Mouse (Mus musculus) midbrain, embryonic 16.5 days (tissue): Measurements from ENCODE around the gene Egln3. TPM values are rescaled to one million over a fixed set of nuclear protein-coding genes. Genes with fewer than 3 reads are reported as not detected.
A peak's percentile ranks its signal among the peaks of the same experiment; 100 is the strongest.

Experiments
- ATAC-seq: fragments of 200-750 bp; cut with Nextera tagmentation; 2 replicates; pipeline ENCODE4 v1.8.0; 2017; ENCODE audit warnings: moderate TSS enrichment
- H3K27ac ChIP-seq: fragments of 300-500 bp; sonication (generic); 2 replicates; pipeline ENCODE4 v1.5.1; 2014; ENCODE audit warnings: mild to moderate bottlenecking, low read length, mixed read lengths
- H3K27me3 ChIP-seq: fragments of 300-500 bp; sonication (generic); 2 replicates; pipeline ENCODE4 v1.6.1; 2014; ENCODE audit warnings: low read depth, low read length, mixed read lengths; ENCODE audit not compliant: control insufficient read depth, insufficient read depth
- H3K36me3 ChIP-seq: fragments of 300-500 bp; sonication (generic); 2 replicates; pipeline ENCODE4 v1.6.1; 2014; ENCODE audit warnings: mild to moderate bottlenecking, low read length, moderate library complexity, mixed read lengths; ENCODE audit not compliant: control insufficient read depth, insufficient read depth
- H3K4me1 ChIP-seq: fragments of 300-500 bp; sonication (generic); 2 replicates; pipeline ENCODE4 v1.6.1; 2014; ENCODE audit warnings: mild to moderate bottlenecking, low read length, mixed read lengths; ENCODE audit not compliant: control insufficient read depth, insufficient read depth
- H3K4me2 ChIP-seq: fragments of 300-500 bp; sonication (generic); 2 replicates; pipeline ENCODE4 v1.6.1; 2014; ENCODE audit warnings: mild to moderate bottlenecking, low read length, mixed read lengths
- H3K4me3 ChIP-seq: fragments of 300-500 bp; sonication (generic); 2 replicates; pipeline ENCODE4 v1.5.1; 2014; ENCODE audit warnings: low read depth, mild to moderate bottlenecking, low read length, moderate library complexity, mixed read lengths
- H3K9ac ChIP-seq: fragments of 300-500 bp; sonication (generic); 2 replicates; pipeline ENCODE4 v1.6.1; 2014; ENCODE audit warnings: low read depth, low read length, mixed read lengths
- H3K9me3 ChIP-seq: fragments of 300-500 bp; sonication (generic); replicated peaks from 2 replicates; pipeline ENCODE4 v1.6.1; 2014; ENCODE audit warnings: mild to moderate bottlenecking, low read length, mixed read lengths; ENCODE audit not compliant: control insufficient read depth, poor library complexity, severe bottlenecking
- WGBS: fragments of 180-500 bp; shearing (Covaris S2); extraction: QIAGEN DNeasy Blood & Tissue Kit; methylation state at CpG from one replicate; pipeline ENCODE4 v1.1.7; 2014; 5-methylcytosine and 5-hydroxymethylcytosine counted together
- polyA plus RNA-seq: library from polyadenylated mRNA; unstranded; fragments of >200 nt; fragmentation: Nextera tagmentation; extraction: Ambion mirVana; gene quantifications from 2 replicates; pipeline ENCODE4 v1.2.1, GENCODE M21; 2015

Egln3 gene
- polyA plus RNA-seq: 3.4 and 5.7 TPM in 2 replicates

DNA sequence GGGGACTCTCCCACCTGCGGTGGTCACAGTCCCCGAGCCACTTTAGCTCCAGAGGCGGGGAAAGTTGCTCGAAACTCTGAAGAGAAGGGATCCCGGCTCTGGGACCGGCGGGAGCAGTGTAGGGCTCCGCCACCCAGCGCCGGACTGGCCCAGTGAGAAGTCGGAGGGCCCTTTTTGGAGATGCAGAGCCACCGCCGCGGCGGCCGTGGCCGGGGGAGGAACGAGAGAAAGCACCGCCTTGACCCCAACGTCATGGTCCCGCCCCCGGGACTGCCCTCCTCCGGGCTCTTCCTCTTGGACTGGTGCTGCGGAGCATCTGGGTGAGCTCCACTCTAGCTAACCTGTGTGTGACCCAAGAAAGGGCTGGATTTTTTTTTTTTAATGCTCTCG is at the start of gene Egln3:
Gene Egln3, minus strand, starts transcription at position 205 of the 390 bp plus-strand sequence.
- Histone ChIP-seq H3K4me1 (peaks cover 16% of the 10 kb centered on the region), H3K9ac (peak within 1 kb of the TSS; percentile 73), H3K27me3 (peaks cover 10% of the 10 kb centered on the region), H3K4me2 (peak within 1 kb of the TSS; percentile 99), H3K27ac (0 out of 2 replicates have a peak within 1 kb of the TSS, but pooled peaks have one; percentile 7), H3K4me3 (peak within 1 kb of the TSS; percentile 52), H3K9me3 (no peaks in the 10 kb centered on the region), H3K36me3 (no peaks in the 10 kb centered on the region)
- peak; percentile 82 for ATAC-seq
- WGBS: under 1% methylated on average over 25 of the region's 25 CpGs

- no peak for ATAC-seq
- Histone ChIP-seq H3K4me2 (no peak overlapping the region), H3K4me1 (no peaks in the 10 kb centered on the region), H3K27ac (no peak overlapping the region), H3K9ac (no peak overlapping the region), H3K4me3 (no peak overlapping the region), H3K36me3 (no peaks in the 10 kb centered on the region), H3K27me3 (no peaks in the 10 kb centered on the region), H3K9me3 (no peaks in the 10 kb centered on the region)
- WGBS: 91% methylated on average over 4 of the region's 4 CpGs
These were observed 49.8 kb upstream of the Egln3 start for GRCm38 (mm10) chr12:54253449-54253848.

DNA sequence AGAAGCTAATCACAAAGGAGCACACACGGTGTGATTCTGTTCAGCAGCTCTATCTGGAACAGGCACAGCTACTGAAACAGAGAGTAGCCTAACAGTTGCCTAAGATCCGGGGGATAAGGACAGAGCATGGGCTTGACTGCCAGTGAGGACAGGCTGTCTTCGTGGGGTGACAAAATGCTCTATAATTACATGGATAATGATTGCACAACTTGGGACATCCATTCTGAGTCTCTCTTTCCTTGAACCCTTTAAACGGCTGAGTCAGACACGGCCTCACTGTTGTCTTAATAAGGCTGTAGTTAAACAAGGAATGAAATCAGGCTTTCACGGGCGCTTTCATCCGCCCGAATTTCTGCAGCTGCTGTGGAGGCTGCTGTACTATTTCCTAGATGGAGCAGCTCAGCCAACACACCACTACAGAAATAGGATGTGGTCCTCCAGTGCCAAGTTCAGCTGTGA is 48.3 kb upstream of the Egln3 start:
- WGBS: 83% methylated on average over 9 of the region's 9 CpGs

DNA sequence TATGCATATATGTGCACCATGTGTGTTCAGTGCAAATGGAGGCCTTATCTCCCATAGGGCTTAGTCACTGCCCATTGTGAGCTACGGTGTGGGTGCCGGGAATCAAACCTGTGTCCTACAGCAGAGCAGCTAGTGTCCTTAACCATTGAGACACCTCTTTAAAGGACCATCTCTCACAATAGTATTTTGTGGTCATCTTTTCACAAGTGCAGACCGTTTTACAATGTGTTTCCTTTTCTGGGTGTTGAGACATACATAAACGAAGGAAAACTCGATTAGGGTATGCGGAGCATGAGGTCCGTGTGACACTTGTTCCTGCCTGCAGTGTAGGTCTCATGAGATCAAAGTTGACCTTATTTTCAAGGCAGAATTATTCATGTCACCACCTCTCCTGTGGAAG is 44.2 kb upstream of the Egln3 start:
- ATAC-seq: no peak
- no peak overlapping the region for H3K9ac ChIP-seq
- no peak overlapping the region for H3K4me2 ChIP-seq
- WGBS: 90% methylated on average over 7 of the region's 7 CpGs
- no peaks in the 10 kb centered on the region for H3K4me1 ChIP-seq
- H3K27me3 ChIP-seq: no peaks in the 10 kb centered on the region
- H3K9me3 ChIP-seq: no peaks in the 10 kb centered on the region
- H3K4me3 ChIP-seq: no peak overlapping the region
- no peak overlapping the region for H3K27ac ChIP-seq
- no peaks in the 10 kb centered on the region for H3K36me3 ChIP-seq

More for the DNA sequence above, 48.3 kb upstream of the Egln3 start:
- no peaks in the 10 kb centered on the region for H3K36me3 ChIP-seq
- no peak overlapping the region for H3K27ac ChIP-seq
- no peaks in the 10 kb centered on the region for H3K4me1 ChIP-seq
- H3K27me3 ChIP-seq: no peaks in the 10 kb centered on the region
- H3K4me3 ChIP-seq: no peak overlapping the region
- no peak for ATAC-seq
- H3K9ac ChIP-seq: no peak overlapping the region
- no peak overlapping the region for H3K4me2 ChIP-seq
- H3K9me3 ChIP-seq: no peaks in the 10 kb centered on the region

DNA sequence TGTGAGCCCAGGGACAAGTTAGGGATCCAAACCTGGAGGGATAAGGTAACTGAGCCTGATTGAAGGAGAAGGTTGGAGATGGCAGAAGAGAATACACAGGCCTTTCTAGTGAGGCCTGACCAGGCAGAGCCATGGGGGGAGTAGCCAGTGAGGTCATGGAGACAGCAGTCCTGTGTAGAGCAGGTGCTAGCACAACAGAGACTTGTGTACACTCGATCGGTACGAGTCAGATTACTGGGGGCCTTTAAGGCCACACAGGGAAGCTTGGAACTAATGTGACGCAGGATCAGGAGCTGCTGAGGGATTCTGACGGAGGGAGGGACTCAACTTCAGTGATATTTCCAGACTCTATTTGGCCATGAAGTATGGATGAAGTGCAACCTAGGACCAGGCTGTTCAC is 39.5 kb upstream of the Egln3 start:
- Histone ChIP-seq H3K36me3 (no peaks in the 10 kb centered on the region), H3K9me3 (no peaks in the 10 kb centered on the region), H3K4me3 (no peak overlapping the region), H3K4me2 (no peak overlapping the region), H3K27me3 (no peaks in the 10 kb centered on the region), H3K27ac (no peak overlapping the region), H3K9ac (no peak overlapping the region), H3K4me1 (no peaks in the 10 kb centered on the region)
- 88% methylated on average over 5 of the region's 5 CpGs for WGBS
- no peak for ATAC-seq

GRCm38 (mm10) chr12:54241976-54242375 is 38.3 kb upstream of the Egln3 start:
- H3K27ac ChIP-seq: no peak overlapping the region
- no peak overlapping the region for H3K4me2 ChIP-seq
- no peaks in the 10 kb centered on the region for H3K9me3 ChIP-seq
- H3K9ac ChIP-seq: no peak overlapping the region
- H3K4me1 ChIP-seq: no peaks in the 10 kb centered on the region
- H3K4me3 ChIP-seq: no peak overlapping the region
- 88% methylated on average over 6 of the region's 6 CpGs for WGBS
- no peaks in the 10 kb centered on the region for H3K27me3 ChIP-seq
- H3K36me3 ChIP-seq: no peaks in the 10 kb centered on the region
- ATAC-seq: no peak

- Histone ChIP-seq H3K27me3 (no peaks in the 10 kb centered on the region), H3K4me3 (no peak overlapping the region), H3K4me1 (no peaks in the 10 kb centered on the region), H3K4me2 (no peak overlapping the region), H3K36me3 (no peaks in the 10 kb centered on the region), H3K9me3 (peaks cover 7% of the 10 kb centered on the region), H3K9ac (no peak overlapping the region), H3K27ac (no peak overlapping the region)
- no peak for ATAC-seq
- WGBS: 88% methylated on average over 6 of the region's 6 CpGs
These were observed 30.1 kb upstream of the Egln3 start for GRCm38 (mm10) chr12:54233794-54234193.

DNA sequence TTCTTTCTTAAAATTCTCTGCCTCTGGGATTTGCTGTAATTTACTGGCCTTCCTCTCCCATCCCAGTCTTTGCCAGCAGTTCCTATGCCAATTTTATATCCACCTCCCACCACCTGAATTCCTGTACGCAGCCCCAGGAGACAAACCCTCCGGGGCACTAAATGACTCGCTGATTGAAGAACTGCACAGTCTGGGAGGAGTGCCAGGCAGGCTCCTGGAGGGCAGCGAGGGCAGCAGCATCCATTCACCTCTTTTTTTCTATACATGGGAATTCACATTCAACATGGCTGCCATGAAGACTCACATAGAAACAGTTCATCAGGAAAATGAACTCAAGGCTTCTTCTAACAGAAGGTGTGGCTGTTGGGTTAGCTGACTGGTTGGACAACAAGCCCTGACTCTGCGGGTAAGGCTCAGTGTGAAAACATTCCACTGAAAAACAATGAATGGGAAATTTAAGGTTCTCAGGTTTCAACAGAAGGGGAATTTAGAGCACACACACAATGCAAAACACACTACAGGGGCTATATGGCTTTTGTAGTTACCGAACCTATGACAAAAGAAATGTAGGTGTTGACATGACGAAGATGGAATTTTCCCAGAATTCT is 29.4 kb upstream of the Egln3 start:
- Histone ChIP-seq H3K36me3 (no peaks in the 10 kb centered on the region), H3K4me2 (no peak overlapping the region), H3K9me3 (peaks cover 7% of the 10 kb centered on the region), H3K4me3 (no peak overlapping the region), H3K9ac (no peak overlapping the region), H3K27ac (no peak overlapping the region), H3K4me1 (no peaks in the 10 kb centered on the region), H3K27me3 (no peaks in the 10 kb centered on the region)
- WGBS: 46% methylated on average over 7 of the region's 7 CpGs
- ATAC-seq: no peak

GRCm38 (mm10) chr12:54232456-54232855 is 28.8 kb upstream of the Egln3 start:
- ATAC-seq: no peak
- H3K9ac ChIP-seq: no peak overlapping the region; the same call in 1 of the 2 replicates
- peaks cover 7% of the 10 kb centered on the region for H3K9me3 ChIP-seq
- H3K27ac ChIP-seq: no peak overlapping the region
- no peak overlapping the region for H3K4me2 ChIP-seq
- WGBS: 18% methylated on average over 5 of the region's 5 CpGs
- H3K36me3 ChIP-seq: no peaks in the 10 kb centered on the region
- H3K4me1 ChIP-seq: no peaks in the 10 kb centered on the region
- H3K27me3 ChIP-seq: no peaks in the 10 kb centered on the region
- no peak overlapping the region for H3K4me3 ChIP-seq
